Mouse (Mus musculus) ES-Bruce4 (cell line): ENCODE data around the gene Upk3a. TPM values are rescaled to one million over a fixed set of nuclear protein-coding genes. Genes with fewer than 3 reads are reported as not detected.

Experiments
- H3K27ac ChIP-seq: 2 replicates; pipeline ENCODE4 v1.5.1; 2012; ENCODE audit warnings: low read length, inconsistent platforms; ENCODE audit not compliant: insufficient read depth
- H3K27me3 ChIP-seq: 2 replicates; pipeline ENCODE4 v1.6.1; 2012; ENCODE audit warnings: mild to moderate bottlenecking, low read length, inconsistent platforms; ENCODE audit not compliant: control insufficient read depth, poor library complexity, insufficient read depth, severe bottlenecking
- H3K36me3 ChIP-seq: 2 replicates; pipeline ENCODE4 v1.6.1; 2012; ENCODE audit warnings: inconsistent platforms, mild to moderate bottlenecking, low read length, moderate library complexity; ENCODE audit not compliant: control insufficient read depth, poor library complexity, insufficient read depth, severe bottlenecking
- H3K4me1 ChIP-seq: one replicate; pipeline ENCODE4 v1.8.1; 2011; ENCODE audit warnings: low read length; ENCODE audit not compliant: control insufficient read depth, insufficient read depth
- H3K4me3 ChIP-seq: 2 replicates; pipeline ENCODE4 v1.5.1; 2011; ENCODE audit warnings: low read depth, mild to moderate bottlenecking, low read length
- H3K9ac ChIP-seq: 2 replicates; pipeline ENCODE4 v1.6.1; 2012; ENCODE audit warnings: low read depth, mild to moderate bottlenecking, inconsistent platforms; ENCODE audit not compliant: poor library complexity, severe bottlenecking
- H3K9me3 ChIP-seq: replicated peaks from 2 replicates; pipeline ENCODE4 v1.6.1; 2012; ENCODE audit warnings: mild to moderate bottlenecking, low read length, inconsistent platforms; ENCODE audit not compliant: control insufficient read depth, poor library complexity, insufficient read depth, severe bottlenecking
- CTCF ChIP-seq: IDR thresholded peaks from one replicate; pipeline ENCODE4 v1.8.1; 2011; ENCODE audit warnings: low read depth, low read length
- EP300 ChIP-seq: IDR thresholded peaks from 2 replicates; pipeline ENCODE4 v1.6.1; 2011; ENCODE audit warnings: low read depth, low read length; ENCODE audit not compliant: insufficient read depth
- POLR2A ChIP-seq: IDR thresholded peaks from one replicate; pipeline ENCODE4 v1.8.1; 2011; ENCODE audit warnings: low read length; ENCODE audit not compliant: insufficient read depth
- polyA plus RNA-seq: library from polyadenylated mRNA; stranded (reverse); fragments of >200 nt; gene quantifications from 2 replicates; pipeline ENCODE4 v1.2.4, GENCODE M21; 2011; ENCODE audit warnings: low read depth; ENCODE audit not compliant: missing spikeins, insufficient read depth, insufficient read length

Gene Upk3a
- polyA plus RNA-seq, 1 experiment = not detected

GRCm38 (mm10) chr15:85063421-85063820, 46.5 kb downstream of the Upk3a start:
- H3K9me3 ChIP-seq = no peaks in the 10 kb centered on the region
- H3K4me3 ChIP-seq = no peak overlapping the region
- H3K9ac ChIP-seq = no peak overlapping the region
- H3K4me1 ChIP-seq = peaks cover 2% of the 10 kb centered on the region
- H3K27me3 ChIP-seq = no peaks in the 10 kb centered on the region; the same call in 1 of the 2 replicates
- no peak overlapping the region for H3K27ac ChIP-seq
- TF ChIP-seq CTCF = no peak
- peaks cover 14% of the 10 kb centered on the region for H3K36me3 ChIP-seq

- TF ChIP-seq EP300 (no peak), POLR2A (no peak), CTCF (no peak)
- Histone ChIP-seq H3K9me3 (no peaks in the 10 kb centered on the region), H3K36me3 (no peaks in the 10 kb centered on the region), H3K27ac (no peak overlapping the region), H3K9ac (no peak overlapping the region), H3K27me3 (no peaks in the 10 kb centered on the region), H3K4me1 (peaks cover 2% of the 10 kb centered on the region), H3K4me3 (no peak overlapping the region)
These were observed 53.6 kb downstream of the Upk3a start for GRCm38 (mm10) chr15:85070561-85070960.

Other genes starting within 250 kb of the Upk3a start
- 2.6 and 4.2 TPM in 2 replicates for gene Phf21b, start 161.1 kb upstream of the Upk3a start, polyA plus RNA-seq
- 1.1 and 1.2 TPM in 2 replicates for gene Gm29666, start 97.1 kb upstream of the Upk3a start, polyA plus RNA-seq
- gene Nup50, start 93.7 kb upstream of the Upk3a start, polyA plus RNA-seq = 67.3 and 69.8 TPM in 2 replicates
- gene 5031439G07Rik, start 28.6 kb upstream of the Upk3a start, polyA plus RNA-seq = 20.8 and 26.5 TPM in 2 replicates
- 32.3 and 32.4 TPM in 2 replicates for gene Fam118a, start 11.8 kb downstream of the Upk3a start, polyA plus RNA-seq
- gene Smc1b, start 114.8 kb downstream of the Upk3a start, polyA plus RNA-seq = 4.8 TPM in 2 replicates
- not detected in 2 replicates for gene Ribc2, start 114.9 kb downstream of the Upk3a start, polyA plus RNA-seq
- 48.1 and 51.7 TPM in 2 replicates for gene Fbln1, start 188.8 kb downstream of the Upk3a start, polyA plus RNA-seq